Mouse (Mus musculus) hindbrain, embryonic 14.5 days (tissue): Measurements from ENCODE around the gene Kcnj6. TPM values are rescaled to one million over a fixed set of nuclear protein-coding genes. Genes with fewer than 3 reads are reported as not detected.

Experiments used
- ATAC-seq: fragments of 200-750 bp; cut with Nextera tagmentation; 2 replicates; pipeline ENCODE4 v1.8.0; 2017; ENCODE audit warnings: moderate number of reproducible peaks, mild to moderate bottlenecking, moderate TSS enrichment, moderate library complexity; ENCODE audit not compliant: low FRiP score
- DNase-seq: peaks from one replicate; pipeline ENCODE4 v3.0.0-alpha.2; 2015; ENCODE audit warnings: low spot score
- H3K27ac ChIP-seq: fragments of 300-500 bp; sonication (generic); 2 replicates; pipeline ENCODE4 v1.5.1; 2014; ENCODE audit warnings: mild to moderate bottlenecking, moderate library complexity
- H3K27me3 ChIP-seq: fragments of 300-500 bp; sonication (generic); 2 replicates; pipeline ENCODE4 v1.6.1; 2014; ENCODE audit warnings: mild to moderate bottlenecking, low read length, mixed read lengths; ENCODE audit not compliant: control insufficient read depth, insufficient read depth
- H3K36me3 ChIP-seq: fragments of 300-500 bp; sonication (generic); replicated peaks from 2 replicates; pipeline ENCODE4 v1.6.1; 2014; ENCODE audit not compliant: control insufficient read depth, insufficient read depth
- H3K4me1 ChIP-seq: fragments of 300-500 bp; sonication (generic); replicated peaks from 2 replicates; pipeline ENCODE4 v1.6.1; 2014; ENCODE audit warnings: antibody characterized with exemption, low read length, mixed read lengths; ENCODE audit not compliant: control insufficient read depth, insufficient read depth
- H3K4me2 ChIP-seq: fragments of 300-500 bp; sonication (generic); replicated peaks from 2 replicates; pipeline ENCODE4 v1.6.1; 2014; ENCODE audit warnings: mild to moderate bottlenecking, moderate library complexity
- H3K4me3 ChIP-seq: fragments of 300-500 bp; sonication (generic); replicated peaks from 2 replicates; pipeline ENCODE4 v1.5.1; 2014; ENCODE audit warnings: mild to moderate bottlenecking, low read length
- H3K9ac ChIP-seq: fragments of 300-500 bp; sonication (generic); 2 replicates; pipeline ENCODE4 v1.6.1; 2014
- H3K9me3 ChIP-seq: fragments of 300-500 bp; sonication (generic); 2 replicates; pipeline ENCODE4 v1.6.1; 2016; ENCODE audit warnings: low read length; ENCODE audit not compliant: control insufficient read depth
- WGBS: fragments of 180-500 bp; shearing (Covaris S2); extraction: QIAGEN DNeasy Blood & Tissue Kit; methylation state at CpG from one replicate; pipeline ENCODE4 v1.1.7; 2014; 5-methylcytosine and 5-hydroxymethylcytosine counted together
- polyA plus RNA-seq: library from polyadenylated mRNA; unstranded; fragments of >200 nt; fragmentation: Nextera tagmentation; extraction: Ambion mirVana; gene quantifications from 2 replicates; pipeline ENCODE4 v1.2.1, GENCODE M21; 2014

The Kcnj6 gene
- polyA plus RNA-seq, 1 experiment from 2014 or later = 3.4 TPM

- no peaks in the 10 kb centered on the region for H3K36me3 ChIP-seq
- H3K27ac ChIP-seq = peak overlapping the region; percentile 85
- H3K4me2 ChIP-seq = peak overlapping the region; percentile 85
- no peaks in the 10 kb centered on the region for H3K27me3 ChIP-seq
- DNase-seq (peak; percentile 69), ATAC-seq (peak; percentile 38; the same call in 1 of the 2 replicates)
- H3K9ac ChIP-seq = peak overlapping the region; percentile 51
- no peaks in the 10 kb centered on the region for H3K9me3 ChIP-seq
- under 1% methylated on average over 18 of the region's 18 CpGs for WGBS
- H3K4me3 ChIP-seq = peak overlapping the region; percentile 37
- 0 out of 2 replicates have a peak, but pooled peaks cover 3% of the 10 kb centered on the region for H3K4me1 ChIP-seq
These were observed 272.7 kb downstream of the Kcnj6 start for GRCm38 (mm10) chr16:94724747-94725211.

- ATAC-seq (peak; percentile 95), DNase-seq (peak; percentile 88)
- 0% methylated on average over 23 of the region's 23 CpGs for WGBS
- Histone ChIP-seq H3K4me2 (peak overlapping the region; percentile 85), H3K27ac (peak overlapping the region; percentile 85), H3K9ac (peak overlapping the region; percentile 51), H3K27me3 (no peaks in the 10 kb centered on the region), H3K9me3 (no peaks in the 10 kb centered on the region), H3K4me1 (0 out of 2 replicates have a peak, but pooled peaks cover 3% of the 10 kb centered on the region), H3K36me3 (no peaks in the 10 kb centered on the region), H3K4me3 (peak overlapping the region; percentile 37)
These were observed 273.4 kb downstream of the Kcnj6 start for GRCm38 (mm10) chr16:94724061-94724596.

- Histone ChIP-seq H3K4me3 (no peak overlapping the region), H3K4me1 (0 out of 2 replicates have a peak, but pooled peaks cover 3% of the 10 kb centered on the region), H3K27me3 (no peaks in the 10 kb centered on the region), H3K9ac (no peak overlapping the region), H3K4me2 (no peak overlapping the region), H3K36me3 (no peaks in the 10 kb centered on the region), H3K9me3 (no peaks in the 10 kb centered on the region), H3K27ac (no peak overlapping the region)
- ATAC-seq (no peak), DNase-seq (no peak)
- WGBS = 84% methylated on average over 12 of the region's 12 CpGs
These were observed 274.6 kb downstream of the Kcnj6 start for GRCm38 (mm10) chr16:94722936-94723335.

GRCm38 (mm10) chr16:94721549-94722006 is 275.9 kb downstream of the Kcnj6 start:
- Histone ChIP-seq H3K4me3 (no peak overlapping the region), H3K9ac (no peak overlapping the region), H3K4me1 (0 out of 2 replicates have a peak, but pooled peaks cover 3% of the 10 kb centered on the region), H3K36me3 (no peaks in the 10 kb centered on the region), H3K27me3 (no peaks in the 10 kb centered on the region), H3K27ac (no peak overlapping the region), H3K4me2 (no peak overlapping the region), H3K9me3 (no peaks in the 10 kb centered on the region; the same call in 1 of the 2 replicates)
- DNase-seq (no peak), ATAC-seq (no peak)
- 84% methylated on average over 10 of the region's 10 CpGs for WGBS

- H3K4me3 ChIP-seq = no peak overlapping the region
- H3K36me3 ChIP-seq = no peaks in the 10 kb centered on the region
- no peak overlapping the region for H3K9ac ChIP-seq
- H3K27ac ChIP-seq = no peak overlapping the region
- H3K4me1 ChIP-seq = 0 out of 2 replicates have a peak, but pooled peaks cover 3% of the 10 kb centered on the region
- DNase-seq (no peak), ATAC-seq (no peak)
- H3K4me2 ChIP-seq = no peak overlapping the region
- 71% methylated on average over 7 of the region's 7 CpGs for WGBS
- no peaks in the 10 kb centered on the region; the same call in 1 of the 2 replicates for H3K9me3 ChIP-seq
- no peaks in the 10 kb centered on the region for H3K27me3 ChIP-seq
These were observed 276.9 kb downstream of the Kcnj6 start for GRCm38 (mm10) chr16:94720476-94721153.

GRCm38 (mm10) chr16:94719488-94719887 is 278.0 kb downstream of the Kcnj6 start:
- no peak for ATAC-seq
- H3K36me3 ChIP-seq = no peaks in the 10 kb centered on the region

GRCm38 (mm10) chr16:94718919-94719318 is 278.6 kb downstream of the Kcnj6 start:
- 65% methylated on average over 4 of the region's 4 CpGs for WGBS
- DNase-seq (no peak), ATAC-seq (no peak)
- Histone ChIP-seq H3K27ac (no peak overlapping the region), H3K4me2 (no peak overlapping the region), H3K9ac (no peak overlapping the region), H3K36me3 (no peaks in the 10 kb centered on the region), H3K4me1 (peaks cover 12% of the 10 kb centered on the region; the same call in 1 of the 2 replicates), H3K27me3 (no peaks in the 10 kb centered on the region), H3K9me3 (no peaks in the 10 kb centered on the region; the same call in 1 of the 2 replicates), H3K4me3 (no peak overlapping the region)

More at GRCm38 (mm10) chr16:94719488-94719887, 278.0 kb downstream of the Kcnj6 start:
- no peak for DNase-seq
- Histone ChIP-seq H3K9me3 (no peaks in the 10 kb centered on the region; the same call in 1 of the 2 replicates), H3K27ac (no peak overlapping the region), H3K4me2 (no peak overlapping the region), H3K4me3 (no peak overlapping the region), H3K27me3 (no peaks in the 10 kb centered on the region), H3K9ac (no peak overlapping the region), H3K4me1 (peaks cover 6% of the 10 kb centered on the region; the same call in 1 of the 2 replicates)
- 81% methylated on average over 4 of the region's 4 CpGs for WGBS

GRCm38 (mm10) chr16:94717051-94717450 is 280.4 kb downstream of the Kcnj6 start:
- H3K27ac ChIP-seq = no peak overlapping the region
- WGBS = 93% methylated on average over 11 of the region's 11 CpGs
- H3K4me3 ChIP-seq = no peak overlapping the region
- peaks cover 11% of the 10 kb centered on the region; the same call in 1 of the 2 replicates for H3K4me1 ChIP-seq
- H3K36me3 ChIP-seq = no peaks in the 10 kb centered on the region
- H3K4me2 ChIP-seq = no peak overlapping the region
- no peaks in the 10 kb centered on the region; the same call in 1 of the 2 replicates for H3K9me3 ChIP-seq
- H3K27me3 ChIP-seq = no peaks in the 10 kb centered on the region
- DNase-seq = no peak
- no peak for ATAC-seq
- no peak overlapping the region for H3K9ac ChIP-seq

GRCm38 (mm10) chr16:94714483-94714882 is 283.0 kb downstream of the Kcnj6 start:
- DNase-seq (peak; percentile 28), ATAC-seq (no peak)
- H3K9me3 ChIP-seq = no peaks in the 10 kb centered on the region; the same call in 1 of the 2 replicates
- no peak overlapping the region for H3K27ac ChIP-seq
- no peaks in the 10 kb centered on the region for H3K27me3 ChIP-seq
- H3K36me3 ChIP-seq = no peaks in the 10 kb centered on the region
- H3K4me2 ChIP-seq = 0 out of 2 replicates have a peak overlapping the region, but pooled peaks have one; percentile 4
- no peak overlapping the region for H3K9ac ChIP-seq
- peaks cover 11% of the 10 kb centered on the region; the same call in 1 of the 2 replicates for H3K4me1 ChIP-seq
- no peak overlapping the region for H3K4me3 ChIP-seq
- WGBS = 47% methylated on average over 14 of the region's 14 CpGs
